Mouse (Mus musculus) MEL (cell line): Measurements from ENCODE around the gene Gm20662. TPM values are rescaled to one million over a fixed set of nuclear protein-coding genes. Genes with fewer than 3 reads are reported as not detected.

ENCODE experiments used
- DNase-seq: peaks from one replicate; pipeline ENCODE4 v3.0.0; 2011; ENCODE audit warnings: low read depth, low spot score
- H3K27ac ChIP-seq: 2 replicates; pipeline ENCODE4 v1.5.1; 2012; ENCODE audit warnings: low read depth, mild to moderate bottlenecking, control low read depth, low read length, moderate library complexity; ENCODE audit not compliant: control insufficient read depth
- H3K27me3 ChIP-seq, 2 experiments: fragments of 150-350 bp in 1 of 2; sonication (generic) in 1 of 2; 2 replicates each; pipeline ENCODE4 v1.6.1; 2012; ENCODE audit warnings: low read length in 2 of 2, mild to moderate bottlenecking in 2 of 2, improper control_type of control experiment in 1 of 2, moderate library complexity in 1 of 2; ENCODE audit not compliant: insufficient read depth in 2 of 2, control insufficient read depth in 1 of 2
- H3K36me3 ChIP-seq, 2 experiments: 2 replicates each; pipeline ENCODE4 v1.6.1; 2012 to 2014; ENCODE audit warnings: low read length in 2 of 2, improper control_type of control experiment in 1 of 2, inconsistent platforms in 1 of 2, mild to moderate bottlenecking in 1 of 2; ENCODE audit not compliant: insufficient read depth in 2 of 2, control insufficient read depth in 1 of 2
- H3K4me1 ChIP-seq, 2 experiments: fragments of 150-350 bp in 1 of 2; sonication (generic) in 1 of 2; 2 replicates each; pipeline ENCODE4 v1.6.1; 2012; ENCODE audit warnings: low read length in 2 of 2, improper control_type of control experiment in 1 of 2, mild to moderate bottlenecking in 1 of 2; ENCODE audit not compliant: insufficient read depth in 2 of 2, control insufficient read depth in 1 of 2
- H3K4me3 ChIP-seq, 2 experiments: fragments of 150-350 bp in 1 of 2; sonication (generic) in 1 of 2; 2 replicates each; pipeline ENCODE4 v1.5.1; 2012; ENCODE audit warnings: low read depth in 2 of 2, low read length in 2 of 2, mild to moderate bottlenecking in 2 of 2, moderate library complexity in 2 of 2, control low read depth in 1 of 2, improper control_type of control experiment in 1 of 2; ENCODE audit not compliant: control insufficient read depth in 1 of 2, insufficient read depth in 1 of 2
- H3K79me2 ChIP-seq: 2 replicates; pipeline ENCODE4 v1.6.1; 2012; ENCODE audit warnings: mild to moderate bottlenecking, low read length, moderate library complexity; ENCODE audit not compliant: control insufficient read depth, poor library complexity, insufficient read depth
- H3K9ac ChIP-seq: 2 replicates; pipeline ENCODE4 v1.6.1; 2012; ENCODE audit warnings: low read depth, mild to moderate bottlenecking, control low read depth, low read length, moderate library complexity; ENCODE audit not compliant: control insufficient read depth, poor library complexity, severe bottlenecking
- H3K9me3 ChIP-seq: fragments of 150-350 bp; sonication (generic); replicated peaks from 2 replicates; pipeline ENCODE4 v1.6.1; 2012; ENCODE audit warnings: mild to moderate bottlenecking, low read length, improper control_type of control experiment, moderate library complexity; ENCODE audit not compliant: insufficient read depth
- CHD2 ChIP-seq: IDR thresholded peaks from 2 replicates; pipeline ENCODE4 v1.6.1; 2011; ENCODE audit warnings: low read length, improper control_type of control experiment
- CTCF ChIP-seq, 3 experiments: IDR thresholded peaks in 2 of 3; conservative IDR thresholded peaks in 1 of 3; 2 replicates each; pipeline ENCODE4 v1.5.1; 2011 to 2012; ENCODE audit warnings: low read length in 3 of 3, low read depth in 2 of 3, mild to moderate bottlenecking in 2 of 3, improper control_type of control experiment in 1 of 3, inconsistent platforms in 1 of 3, mixed read lengths in 1 of 3, moderate library complexity in 1 of 3; ENCODE audit not compliant: control insufficient read depth in 1 of 3, insufficient read depth in 1 of 3, poor library complexity in 1 of 3, severe bottlenecking in 1 of 3
- EP300 ChIP-seq, 2 experiments: IDR thresholded peaks; 2 replicates each; pipeline ENCODE4 v1.6.1; 2011; ENCODE audit warnings: improper control_type of control experiment in 2 of 2, low read length in 2 of 2, low read depth in 1 of 2, mild to moderate bottlenecking in 1 of 2
- ETS1 ChIP-seq: IDR thresholded peaks from 2 replicates; pipeline ENCODE4 v1.6.1; 2012; ENCODE audit warnings: low read depth, mild to moderate bottlenecking, inconsistent platforms, low read length, improper control_type of control experiment, moderate library complexity
- GABPA ChIP-seq: IDR thresholded peaks from 2 replicates; pipeline ENCODE4 v1.6.1; 2012; ENCODE audit warnings: low read depth, mild to moderate bottlenecking, inconsistent platforms, low read length, improper control_type of control experiment, moderate library complexity
- GATA1 ChIP-seq: IDR thresholded peaks from 2 replicates; pipeline ENCODE4 v1.6.1; 2011; ENCODE audit warnings: low read depth, low read length, improper control_type of control experiment
- JUND ChIP-seq: IDR thresholded peaks from 2 replicates; pipeline ENCODE4 v1.6.1; 2011; ENCODE audit warnings: low read depth, mild to moderate bottlenecking, improper control_type of control experiment, low read length
- KAT2A ChIP-seq: conservative IDR thresholded peaks from 2 replicates; pipeline ENCODE4 v1.6.1; 2012; ENCODE audit warnings: low read depth, low read length, improper control_type of control experiment, inconsistent platforms
- MAFK ChIP-seq: IDR thresholded peaks from 2 replicates; pipeline ENCODE4 v1.6.1; 2011; ENCODE audit warnings: low read depth, mild to moderate bottlenecking, low read length, improper control_type of control experiment, borderline replicate concordance
- MAX ChIP-seq: IDR thresholded peaks from 2 replicates; pipeline ENCODE4 v1.6.1; 2011; ENCODE audit warnings: low read length, improper control_type of control experiment
- MAZ ChIP-seq: IDR thresholded peaks from 2 replicates; pipeline ENCODE4 v1.6.1; 2012; ENCODE audit warnings: low read depth, mild to moderate bottlenecking, inconsistent platforms, low read length, improper control_type of control experiment
- MEF2A ChIP-seq: IDR thresholded peaks from 2 replicates; pipeline ENCODE4 v1.6.1; 2014; ENCODE audit warnings: low read depth, mild to moderate bottlenecking, inconsistent platforms, low read length, improper control_type of control experiment; ENCODE audit not compliant: poor library complexity, insufficient replicate concordance, severe bottlenecking; ENCODE audit errors: extremely low read depth
- MXI1 ChIP-seq: IDR thresholded peaks from 2 replicates; pipeline ENCODE4 v1.6.1; 2011; ENCODE audit warnings: mild to moderate bottlenecking, low read depth, low read length, improper control_type of control experiment
- MYC ChIP-seq: IDR thresholded peaks from 2 replicates; pipeline ENCODE4 v1.6.1; 2011; ENCODE audit warnings: low read depth, mild to moderate bottlenecking, low read length, improper control_type of control experiment, moderate library complexity
- NELFE ChIP-seq: IDR thresholded peaks from 2 replicates; pipeline ENCODE4 v1.6.1; 2011; ENCODE audit warnings: low read depth, low read length, improper control_type of control experiment
- NRF1 ChIP-seq: IDR thresholded peaks from 2 replicates; pipeline ENCODE4 v1.6.1; 2014; ENCODE audit warnings: low read depth, mild to moderate bottlenecking, inconsistent platforms, low read length, improper control_type of control experiment, moderate library complexity; ENCODE audit not compliant: poor library complexity, insufficient read depth, severe bottlenecking
- POLR2A ChIP-seq, 2 experiments: IDR thresholded peaks; 2 replicates each; pipeline ENCODE4 v1.6.1; 2011 to 2012; ENCODE audit warnings: low read length in 2 of 2, mild to moderate bottlenecking in 2 of 2, control low read depth in 1 of 2, improper control_type of control experiment in 1 of 2, low read depth in 1 of 2, moderate library complexity in 1 of 2; ENCODE audit not compliant: control insufficient read depth in 1 of 2, insufficient read depth in 1 of 2, poor library complexity in 1 of 2
- POLR2AphosphoS2 ChIP-seq: IDR thresholded peaks from 2 replicates; pipeline ENCODE4 v1.6.1; 2011; ENCODE audit warnings: low read length, improper control_type of control experiment
- POLR2AphosphoS5 ChIP-seq: IDR thresholded peaks from 2 replicates; pipeline ENCODE4 v1.6.1; 2012; ENCODE audit warnings: low read depth, borderline replicate concordance, mild to moderate bottlenecking, inconsistent platforms, low read length, moderate library complexity, mixed read lengths
- RCOR1 ChIP-seq: IDR thresholded peaks from 2 replicates; pipeline ENCODE4 v1.6.1; 2012; ENCODE audit warnings: low read depth, mild to moderate bottlenecking, inconsistent platforms, low read length, improper control_type of control experiment
- SIN3A ChIP-seq: IDR thresholded peaks from 2 replicates; pipeline ENCODE4 v1.6.1; 2012; ENCODE audit warnings: low read length, improper control_type of control experiment, inconsistent platforms
- SMC3 ChIP-seq: IDR thresholded peaks from 2 replicates; pipeline ENCODE4 v1.6.1; 2011; ENCODE audit warnings: low read depth, low read length, improper control_type of control experiment
- TAL1 ChIP-seq: IDR thresholded peaks from 2 replicates; pipeline ENCODE4 v1.6.1; 2012; ENCODE audit warnings: mild to moderate bottlenecking, inconsistent platforms, low read length, moderate library complexity, mixed read lengths
- TCF12 ChIP-seq: IDR thresholded peaks from 2 replicates; pipeline ENCODE4 v1.6.1; 2014; ENCODE audit warnings: low read depth, mild to moderate bottlenecking, inconsistent platforms, low read length, improper control_type of control experiment, moderate library complexity
- USF1 ChIP-seq: IDR thresholded peaks from 2 replicates; pipeline ENCODE4 v1.6.1; 2014; ENCODE audit warnings: low read depth, mild to moderate bottlenecking, inconsistent platforms, low read length, improper control_type of control experiment, moderate library complexity
- USF2 ChIP-seq, 2 experiments: IDR thresholded peaks; 2 replicates each; pipeline ENCODE4 v1.6.1; 2011 to 2012; ENCODE audit warnings: improper control_type of control experiment in 2 of 2, low read length in 2 of 2, borderline replicate concordance in 1 of 2, inconsistent platforms in 1 of 2, low read depth in 1 of 2, mild to moderate bottlenecking in 1 of 2; ENCODE audit not compliant: insufficient read depth in 1 of 2
- ZMIZ1 ChIP-seq: IDR thresholded peaks from 2 replicates; pipeline ENCODE4 v1.6.1; 2012; ENCODE audit warnings: low read depth, mild to moderate bottlenecking, inconsistent platforms, low read length, improper control_type of control experiment, moderate library complexity
- polyA plus RNA-seq, 2 experiments: library from polyadenylated mRNA; stranded (reverse) in 1 of 2; unstranded in 1 of 2; fragments of >175 nt in 1 of 2; fragments of >200 nt in 1 of 2; gene quantifications; 2 replicates each; pipeline versions ENCODE4 v1.2.1 to v1.2.4; 2012; ENCODE audit warnings: low replicate concordance in 2 of 2, low read depth in 1 of 2; ENCODE audit not compliant: insufficient read length in 2 of 2, insufficient read depth in 1 of 2, missing spikeins in 1 of 2
- total RNA-seq: library from RNA; depleted of rRNA; stranded (reverse); fragments of 300-350 nt; gene quantifications from 2 replicates; pipeline ENCODE4 v1.2.3, GENCODE M21; 2012

Gene Gm20662
- total and polyA plus RNA-seq, 3 experiments, result 0.73 to 1.2 TPM; not detected in 1

DNA sequence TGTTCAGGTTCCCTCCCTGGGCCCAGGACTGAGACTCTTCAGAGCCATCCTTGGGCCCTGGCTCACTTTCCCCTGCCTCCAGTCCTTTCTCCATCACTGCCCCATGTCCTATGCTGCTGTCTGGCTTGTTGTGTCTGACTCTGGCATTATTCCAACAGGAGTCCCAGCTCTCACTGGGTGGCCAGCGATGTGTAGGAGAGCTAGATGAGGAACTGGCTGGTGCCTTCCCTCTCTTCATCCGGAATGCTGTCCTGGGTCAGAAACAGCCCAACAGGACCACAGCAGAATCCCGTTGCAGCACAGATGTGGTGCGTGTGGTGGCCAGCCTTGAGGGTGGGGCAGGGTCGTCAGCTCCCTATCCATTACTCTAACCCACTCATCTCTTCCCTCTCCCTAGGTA, 25.8 kb upstream of the Gm20662 start:
- H3K36me3 ChIP-seq, result peaks cover 6 to 39% of the 10 kb centered on the region in 2 experiments
- no peaks in the 10 kb centered on the region for H3K27me3 ChIP-seq
- no peaks in the 10 kb centered on the region for H3K79me2 ChIP-seq
- TF ChIP-seq ETS1 (no peak), SIN3A (no peak), CTCF (IDR thresholded peaks at IDR 0.05 in 2 of 3, conservative IDR thresholded peaks at IDR 0.05 in 1 of 3; ENCODE audit: control insufficient read depth in 1 of 3, insufficient read depth in 1 of 3, low read depth in 2 of 3, low read length in 3 of 3, poor library complexity in 1 of 3, severe bottlenecking in 1 of 3) (no peak), MAFK (no peak), POLR2AphosphoS2 (no peak), NRF1 (no peak), KAT2A (no peak), TAL1 (no peak), POLR2A (IDR thresholded peaks at IDR 0.05; ENCODE audit: control insufficient read depth in 1 of 2, insufficient read depth in 1 of 2, low read depth in 1 of 2, low read length in 2 of 2, poor library complexity in 1 of 2) (no peak), MAX (no peak)
- H3K27ac ChIP-seq, result peak overlapping the region; percentile 94
- DNase-seq, result no peak
- H3K9me3 ChIP-seq, result no peaks in the 10 kb centered on the region
- H3K4me1 ChIP-seq, result peaks cover 25 to 44% of the 10 kb centered on the region in 2 experiments
- no peak overlapping the region for H3K9ac ChIP-seq
- no peak overlapping the region for H3K4me3 ChIP-seq

DNA sequence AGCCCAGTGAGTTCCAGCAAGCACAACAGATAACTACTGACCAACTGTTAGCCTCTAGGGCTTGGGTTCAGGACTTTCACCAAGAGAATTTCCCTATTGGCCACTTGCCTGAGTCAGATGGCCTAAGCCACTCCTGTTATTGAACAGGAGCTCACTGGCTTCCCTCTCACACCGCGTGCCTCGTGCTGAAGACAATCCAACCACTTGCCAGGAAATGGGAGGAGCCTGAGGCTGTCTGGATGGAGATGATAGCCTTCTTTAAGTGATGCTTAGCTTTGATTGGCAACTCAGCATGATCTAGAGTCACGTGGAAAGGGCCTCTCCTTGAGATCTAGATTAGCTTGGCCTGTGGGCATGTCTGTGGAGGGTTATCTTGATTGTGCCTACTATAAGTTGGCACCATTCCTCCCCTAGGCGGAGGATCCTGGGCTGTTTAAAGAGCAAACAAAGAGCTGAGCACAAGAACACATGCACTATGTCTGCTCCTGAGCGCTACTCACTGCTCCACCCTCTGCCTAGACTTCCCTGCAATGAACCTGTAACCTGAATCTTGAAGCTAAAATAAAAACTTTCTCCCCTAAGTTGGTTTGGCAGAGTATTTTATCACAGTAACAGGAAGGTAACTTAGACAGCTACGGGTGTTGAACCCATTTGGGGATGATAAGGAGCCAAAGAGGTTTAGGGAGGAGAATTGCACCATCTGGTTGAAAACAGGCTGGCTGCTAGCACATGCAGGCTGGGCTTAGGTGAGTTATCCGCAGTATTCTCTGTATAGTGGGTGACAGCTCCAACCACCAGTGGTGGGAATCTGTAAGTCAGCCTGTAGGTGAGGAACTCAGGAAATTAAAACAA, 24.2 kb upstream of the Gm20662 start:
- peak; percentile 99 for DNase-seq
- Histone ChIP-seq H3K79me2 (peaks cover 13% of the 10 kb centered on the region), H3K27ac (peak overlapping the region; percentile 100), H3K9me3 (no peaks in the 10 kb centered on the region), H3K27me3 (no peaks in the 10 kb centered on the region), H3K4me1 (peaks cover 25 to 56% of the 10 kb centered on the region in 2 experiments), H3K36me3 (peaks cover 2 to 44% of the 10 kb centered on the region in 2 experiments), H3K4me3 (no peak overlapping the region), H3K9ac (peak overlapping the region; percentile 42)
- TF ChIP-seq POLR2A (IDR thresholded peaks at IDR 0.05; ENCODE audit: control insufficient read depth in 1 of 2, insufficient read depth in 1 of 2, low read depth in 1 of 2, low read length in 2 of 2, poor library complexity in 1 of 2), result peak in 1 of 2 experiments; percentile 90; a peak in 3 of 4 replicates
- 0 out of 2 replicates have a peak, but pooled peaks have one; percentile 7 for TF ChIP-seq CHD2
- peak; percentile 78; the same call in 1 of the 2 replicates for TF ChIP-seq RCOR1
- peak; percentile 97 for TF ChIP-seq TCF12
- TF ChIP-seq ETS1, result peak; percentile 94
- TF ChIP-seq MAFK, result peak; percentile 34; the same call in 1 of the 2 replicates
- no peak for TF ChIP-seq POLR2AphosphoS5
- no peak for TF ChIP-seq GABPA
- peak in 1 of 2 experiments; percentile 65; a peak in 2 of 4 replicates for TF ChIP-seq USF2 (IDR thresholded peaks at IDR 0.05; ENCODE audit: borderline replicate concordance in 1 of 2, insufficient read depth in 1 of 2, low read depth in 1 of 2, low read length in 2 of 2)
- peak; percentile 90 for TF ChIP-seq MXI1
- peak; percentile 92 for TF ChIP-seq POLR2AphosphoS2
- TF ChIP-seq ZMIZ1, result peak; percentile 96
- no peak for TF ChIP-seq KAT2A
- peak; percentile 96 for TF ChIP-seq GATA1
- TF ChIP-seq MAZ, result no peak
- no peak for TF ChIP-seq CTCF (IDR thresholded peaks at IDR 0.05 in 2 of 3, conservative IDR thresholded peaks at IDR 0.05 in 1 of 3; ENCODE audit: control insufficient read depth in 1 of 3, insufficient read depth in 1 of 3, low read depth in 2 of 3, low read length in 3 of 3, poor library complexity in 1 of 3, severe bottlenecking in 1 of 3)
- peak; percentile 96 for TF ChIP-seq MAX
- no peak for TF ChIP-seq JUND
- TF ChIP-seq NELFE, result peak; percentile 59
- peak; percentile 96 for TF ChIP-seq MYC
- peak; percentile 74 to 95 for TF ChIP-seq EP300 (IDR thresholded peaks at IDR 0.05; ENCODE audit: low read depth in 1 of 2, low read length in 2 of 2)
- peak; percentile 94 for TF ChIP-seq USF1
- 0 out of 2 replicates have a peak, but pooled peaks have one; percentile 13 for TF ChIP-seq MEF2A
- peak; percentile 0; the same call in 1 of the 2 replicates for TF ChIP-seq SMC3
